Mouse (Mus musculus): ENCODE data around the gene Shisa2. TPM values are rescaled to one million over a fixed set of nuclear protein-coding genes. Genes with fewer than 3 reads are reported as not detected.

Gene Shisa2
- polyA plus RNA-seq, 1 experiment, result 3.2 TPM

DNA sequence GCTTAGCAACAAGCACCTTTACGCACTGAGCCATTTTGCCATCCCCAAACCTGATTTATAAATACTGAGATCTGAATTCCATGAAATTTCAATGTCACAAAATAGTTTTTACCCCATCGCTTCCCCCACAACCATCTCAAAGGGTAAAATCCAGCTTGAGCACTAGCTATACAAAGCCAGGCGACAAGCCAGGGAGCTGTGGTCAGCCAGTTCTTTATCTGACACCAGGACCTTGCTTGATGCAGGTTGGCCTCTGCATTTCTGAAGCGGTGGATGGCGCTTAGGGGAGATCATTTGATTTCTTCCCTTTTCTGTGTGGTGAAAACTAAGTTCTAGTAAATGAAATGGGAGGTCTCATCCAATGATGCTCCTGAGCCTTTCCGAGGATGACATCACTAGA, 7.0 kb downstream of the Shisa2 start:
- Histone ChIP-seq H3K4me1 (ENCODE audit: control insufficient read depth, insufficient read depth, low read length) (no peaks in the 10 kb centered on the region), H3K27me3 (replicated peaks; ENCODE audit: control insufficient read depth, insufficient read depth, low read length) (no peaks in the 10 kb centered on the region; the same call in 1 of the 2 replicates), H3K4me3 (ENCODE audit: insufficient read depth, low read depth, low read length) (no peak overlapping the region), H3K36me3 (ENCODE audit: control insufficient read depth, insufficient read depth, low read length) (no peaks in the 10 kb centered on the region), H3K27ac (ENCODE audit: insufficient read depth, low read depth, low read length) (no peak overlapping the region)
- TF ChIP-seq CTCF (conservative IDR thresholded peaks at IDR 0.05; ENCODE audit: insufficient read depth, insufficient read length, low read depth, low read length) (no peak), POLR2A (IDR thresholded peaks at IDR 0.05; ENCODE audit: low read depth, low read length) (no peak)
- no peak for DNase-seq
- 95% methylated on average over 6 of the region's 6 CpGs for WGBS

DNA sequence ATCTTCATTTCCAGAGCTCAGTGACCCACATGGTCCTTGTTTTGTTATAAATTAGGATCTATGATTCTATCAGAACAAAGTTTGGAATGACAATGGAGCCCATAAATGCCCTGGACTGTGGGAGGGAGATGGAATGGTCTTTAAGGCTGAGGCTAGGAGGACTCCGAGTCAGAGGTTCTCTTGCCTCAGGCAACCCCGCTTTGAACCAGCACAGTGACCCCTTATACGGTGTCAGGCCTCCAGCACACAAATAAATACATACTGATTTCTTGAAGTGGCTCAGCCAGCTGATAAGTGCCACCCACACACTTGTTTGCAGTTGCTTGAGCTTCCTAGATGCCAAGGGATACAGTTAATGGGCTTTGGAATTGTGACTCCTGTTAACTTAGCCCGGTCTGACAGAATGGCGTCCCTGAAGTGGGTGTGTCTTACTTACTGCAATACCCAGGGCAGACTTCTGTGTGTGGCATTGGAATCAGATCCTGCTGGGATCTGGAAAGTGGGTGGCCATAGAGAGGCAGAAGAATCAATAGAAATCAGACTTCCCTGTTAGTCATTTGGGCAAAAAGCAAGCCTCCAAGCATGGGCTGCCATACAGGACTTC, 8.3 kb downstream of the Shisa2 start:
- H3K27me3 ChIP-seq (replicated peaks; ENCODE audit: control insufficient read depth, insufficient read depth, low read length), result no peaks in the 10 kb centered on the region; the same call in 1 of the 2 replicates
- 65% methylated on average over 5 of the region's 5 CpGs for WGBS
- no peak overlapping the region for H3K4me3 ChIP-seq (ENCODE audit: insufficient read depth, low read depth, low read length)
- no peak for DNase-seq
- no peaks in the 10 kb centered on the region for H3K4me1 ChIP-seq (ENCODE audit: control insufficient read depth, insufficient read depth, low read length)
- TF ChIP-seq CTCF (conservative IDR thresholded peaks at IDR 0.05; ENCODE audit: insufficient read depth, insufficient read length, low read depth, low read length) (no peak), POLR2A (IDR thresholded peaks at IDR 0.05; ENCODE audit: low read depth, low read length) (no peak)
- H3K27ac ChIP-seq (ENCODE audit: insufficient read depth, low read depth, low read length), result no peak overlapping the region
- H3K36me3 ChIP-seq (ENCODE audit: control insufficient read depth, insufficient read depth, low read length), result no peaks in the 10 kb centered on the region

DNA sequence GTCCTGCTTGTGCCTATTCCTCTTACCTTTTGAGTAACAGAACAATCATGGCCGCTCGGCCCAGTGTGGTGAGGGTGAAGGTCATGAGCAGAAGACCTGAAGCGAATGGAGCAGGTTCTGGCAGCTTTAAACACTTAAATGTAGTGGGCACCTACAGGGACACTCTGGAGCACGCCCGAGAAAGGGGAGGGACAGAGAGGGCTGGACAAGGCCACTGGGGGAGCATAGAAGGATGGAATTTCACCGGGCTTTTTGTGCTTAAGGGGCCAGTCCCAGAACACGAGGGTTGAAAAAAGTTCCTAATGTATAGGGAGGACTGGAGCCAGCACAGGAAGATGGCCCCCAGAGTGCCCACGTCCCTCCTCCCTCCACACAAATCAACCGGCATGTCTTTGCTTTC, 8.9 kb downstream of the Shisa2 start:
- H3K27me3 ChIP-seq (replicated peaks; ENCODE audit: control insufficient read depth, insufficient read depth, low read length), result no peaks in the 10 kb centered on the region; the same call in 1 of the 2 replicates
- 54% methylated on average over 9 of the region's 9 CpGs for WGBS
- TF ChIP-seq CTCF (conservative IDR thresholded peaks at IDR 0.05; ENCODE audit: insufficient read depth, insufficient read length, low read depth, low read length) (no peak), POLR2A (IDR thresholded peaks at IDR 0.05; ENCODE audit: low read depth, low read length) (no peak)

DNA sequence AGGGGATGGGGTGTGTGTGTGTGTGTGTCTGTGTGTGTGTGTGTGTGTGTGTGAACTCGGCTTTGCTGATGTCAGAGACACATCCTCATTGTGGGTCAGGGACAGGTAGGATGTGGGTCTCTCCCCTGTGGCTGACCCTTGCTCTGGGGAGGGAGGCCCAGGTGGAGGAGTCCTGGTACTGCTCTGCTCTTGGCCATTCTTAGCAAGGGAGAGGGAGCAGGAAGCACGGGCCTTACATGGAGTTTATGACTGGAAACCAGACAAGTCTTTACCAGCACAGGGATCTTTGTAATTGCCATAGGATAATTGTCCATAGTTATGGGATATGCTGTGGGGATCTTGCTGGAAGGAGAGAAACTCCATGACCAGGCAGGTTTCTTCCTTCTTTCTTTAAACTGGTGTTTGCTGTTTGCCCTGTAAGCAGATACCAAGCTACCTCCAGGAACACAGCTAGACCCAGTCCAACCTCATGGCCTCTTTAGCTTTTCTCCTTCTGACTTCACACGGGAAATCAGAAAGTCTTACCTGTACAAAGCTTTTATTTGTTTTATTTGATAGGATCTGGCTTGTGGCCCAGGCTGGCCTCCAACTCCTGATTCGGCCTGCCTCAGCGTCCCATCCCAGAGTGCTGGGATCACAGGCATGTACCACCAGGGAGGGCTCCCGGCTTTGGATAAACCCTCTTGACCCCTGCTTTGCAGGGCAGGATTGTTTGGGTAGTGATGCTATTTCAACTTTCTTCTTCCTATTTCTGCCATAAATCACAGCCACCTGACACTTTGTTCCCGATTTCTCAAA, 14.0 kb downstream of the Shisa2 start:
- Histone ChIP-seq H3K4me3 (ENCODE audit: insufficient read depth, low read depth, low read length) (no peak overlapping the region), H3K27ac (ENCODE audit: insufficient read depth, low read depth, low read length) (no peak overlapping the region), H3K27me3 (replicated peaks; ENCODE audit: control insufficient read depth, insufficient read depth, low read length) (no peaks in the 10 kb centered on the region), H3K36me3 (ENCODE audit: control insufficient read depth, insufficient read depth, low read length) (no peaks in the 10 kb centered on the region), H3K4me1 (ENCODE audit: control insufficient read depth, insufficient read depth, low read length) (no peaks in the 10 kb centered on the region)
- TF ChIP-seq CTCF (conservative IDR thresholded peaks at IDR 0.05; ENCODE audit: insufficient read depth, insufficient read length, low read depth, low read length), result no peak
- no peak for TF ChIP-seq POLR2A (IDR thresholded peaks at IDR 0.05; ENCODE audit: low read depth, low read length)
- WGBS, result 53% methylated on average over 7 of the region's 7 CpGs
- DNase-seq, result peak; percentile 4

More for the DNA sequence above, 8.9 kb downstream of the Shisa2 start:
- Histone ChIP-seq H3K36me3 (ENCODE audit: control insufficient read depth, insufficient read depth, low read length) (no peaks in the 10 kb centered on the region), H3K4me3 (ENCODE audit: insufficient read depth, low read depth, low read length) (no peak overlapping the region), H3K4me1 (ENCODE audit: control insufficient read depth, insufficient read depth, low read length) (no peaks in the 10 kb centered on the region), H3K27ac (ENCODE audit: insufficient read depth, low read depth, low read length) (no peak overlapping the region)
- DNase-seq, result no peak

DNA sequence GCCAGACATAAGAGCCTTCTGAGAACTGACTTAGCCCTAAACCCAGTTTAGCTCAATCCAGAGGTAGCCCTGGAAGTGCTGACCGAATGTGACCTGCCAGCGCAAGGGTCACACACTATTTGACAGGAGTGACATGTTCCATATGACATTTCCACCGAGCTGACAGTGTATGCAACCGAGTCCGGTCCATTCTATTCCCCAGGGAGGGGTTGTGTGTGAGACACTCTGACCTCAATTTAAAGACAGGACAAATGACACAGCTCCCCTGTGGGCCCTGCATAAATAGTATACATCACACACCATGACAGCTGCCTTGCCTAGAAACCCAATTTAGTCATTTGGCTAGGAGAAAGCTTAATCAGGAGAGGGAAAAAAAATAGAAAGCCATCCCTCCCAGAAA, 16.7 kb downstream of the Shisa2 start:
- Histone ChIP-seq H3K27me3 (replicated peaks; ENCODE audit: control insufficient read depth, insufficient read depth, low read length) (no peaks in the 10 kb centered on the region), H3K27ac (ENCODE audit: insufficient read depth, low read depth, low read length) (no peak overlapping the region), H3K36me3 (ENCODE audit: control insufficient read depth, insufficient read depth, low read length) (no peaks in the 10 kb centered on the region), H3K4me1 (ENCODE audit: control insufficient read depth, insufficient read depth, low read length) (no peaks in the 10 kb centered on the region), H3K4me3 (ENCODE audit: insufficient read depth, low read depth, low read length) (no peak overlapping the region)
- 43% methylated on average over 5 of the region's 5 CpGs for WGBS
- DNase-seq, result no peak
- no peak for TF ChIP-seq CTCF (conservative IDR thresholded peaks at IDR 0.05; ENCODE audit: insufficient read depth, insufficient read length, low read depth, low read length)

DNA sequence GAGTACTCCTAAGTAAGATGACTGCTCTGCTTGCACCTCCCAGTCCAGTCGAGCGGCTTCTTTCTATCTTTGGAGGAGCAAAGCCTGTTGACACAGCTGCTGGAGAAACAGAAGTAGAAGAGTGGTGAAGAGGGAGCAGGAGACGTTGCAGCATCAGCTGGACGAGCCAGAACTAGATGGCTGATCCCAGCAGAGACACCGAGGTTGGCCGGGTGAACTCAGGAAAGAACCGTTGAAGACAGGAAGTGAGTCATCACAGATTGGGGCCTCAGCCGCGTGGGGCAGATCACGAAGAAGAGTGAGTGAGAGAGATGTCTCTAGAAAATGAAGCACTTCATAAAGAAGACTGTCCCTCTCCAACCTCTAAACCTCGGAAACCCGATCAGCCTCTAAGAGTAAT, 18.5 kb downstream of the Shisa2 start:
- no peaks in the 10 kb centered on the region for H3K4me1 ChIP-seq (ENCODE audit: control insufficient read depth, insufficient read depth, low read length)
- WGBS, result 29% methylated on average over 12 of the region's 12 CpGs
- H3K4me3 ChIP-seq (ENCODE audit: insufficient read depth, low read depth, low read length), result no peak overlapping the region
- peak; percentile 15 for DNase-seq
- H3K27me3 ChIP-seq (replicated peaks; ENCODE audit: control insufficient read depth, insufficient read depth, low read length), result no peaks in the 10 kb centered on the region
- no peak overlapping the region for H3K27ac ChIP-seq (ENCODE audit: insufficient read depth, low read depth, low read length)
- no peaks in the 10 kb centered on the region for H3K36me3 ChIP-seq (ENCODE audit: control insufficient read depth, insufficient read depth, low read length)
- TF ChIP-seq POLR2A (IDR thresholded peaks at IDR 0.05; ENCODE audit: low read depth, low read length), result no peak
- no peak for TF ChIP-seq CTCF (conservative IDR thresholded peaks at IDR 0.05; ENCODE audit: insufficient read depth, insufficient read length, low read depth, low read length)

DNA sequence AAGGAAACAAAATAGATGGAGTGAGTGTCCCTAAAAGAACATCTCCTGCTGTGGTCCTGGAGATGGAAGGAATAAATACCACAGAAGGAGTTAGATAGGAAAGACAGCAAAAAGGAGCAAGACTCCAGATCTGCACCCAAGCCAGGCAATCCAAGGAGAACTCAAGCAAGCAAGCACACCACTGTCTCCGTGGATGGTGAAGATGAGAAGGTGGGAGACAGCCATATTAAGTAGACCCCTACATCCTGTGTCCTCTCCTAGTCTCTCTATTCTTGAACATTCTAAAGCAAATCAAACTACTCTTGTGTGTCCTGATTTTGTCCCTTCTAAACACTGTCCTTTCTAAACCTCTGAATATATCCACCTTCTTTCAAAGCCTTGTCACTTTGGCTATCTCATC, 19.1 kb downstream of the Shisa2 start:
- Histone ChIP-seq H3K4me1 (ENCODE audit: control insufficient read depth, insufficient read depth, low read length) (no peaks in the 10 kb centered on the region), H3K27me3 (replicated peaks; ENCODE audit: control insufficient read depth, insufficient read depth, low read length) (no peaks in the 10 kb centered on the region), H3K27ac (ENCODE audit: insufficient read depth, low read depth, low read length) (no peak overlapping the region), H3K36me3 (ENCODE audit: control insufficient read depth, insufficient read depth, low read length) (no peaks in the 10 kb centered on the region), H3K4me3 (ENCODE audit: insufficient read depth, low read depth, low read length) (no peak overlapping the region)
- TF ChIP-seq POLR2A (IDR thresholded peaks at IDR 0.05; ENCODE audit: low read depth, low read length) (no peak), CTCF (conservative IDR thresholded peaks at IDR 0.05; ENCODE audit: insufficient read depth, insufficient read length, low read depth, low read length) (no peak)
- DNase-seq, result no peak
- WGBS, result 71% methylated on average over 1 of the region's 1 CpGs

All from kidney, adult 2 months (tissue).